Mouse (Mus musculus): ENCODE measurements around the gene Nynrin. TPM values are rescaled to one million over a fixed set of nuclear protein-coding genes. Genes with fewer than 3 reads are reported as not detected.
A peak's percentile ranks its signal among the peaks of the same experiment; 100 is the strongest.

Gene Nynrin
- total RNA-seq, 4 experiments from 2014 or later, result 14.3 to 23.2 (median 17.2) TPM

DNA sequence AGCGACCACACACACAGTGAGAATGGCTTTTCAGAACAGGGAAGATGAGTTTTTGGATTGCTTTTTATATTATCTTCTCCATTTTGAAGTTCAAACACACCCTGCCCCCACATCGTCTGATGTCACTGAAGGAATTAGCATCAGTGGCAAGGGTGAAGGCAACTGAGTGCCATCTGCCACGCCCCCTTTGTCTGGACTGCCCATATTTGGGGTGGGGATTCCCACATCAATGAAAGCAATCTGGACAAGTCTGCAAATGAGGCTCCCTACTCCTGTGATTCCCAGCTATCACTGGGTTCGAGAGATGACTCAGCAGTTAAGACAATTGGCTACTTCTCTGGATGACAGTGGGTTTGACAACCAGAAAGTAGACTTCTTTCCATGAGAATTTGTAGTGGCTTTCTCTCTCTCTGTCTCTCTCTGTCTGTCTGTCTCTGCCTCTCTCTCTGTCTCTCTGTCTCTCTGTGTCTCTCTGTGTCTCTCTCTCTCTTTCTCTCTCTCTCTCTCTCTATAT, 12.9 kb upstream of the Nynrin start:
- DNase-seq, result no peak

DNA sequence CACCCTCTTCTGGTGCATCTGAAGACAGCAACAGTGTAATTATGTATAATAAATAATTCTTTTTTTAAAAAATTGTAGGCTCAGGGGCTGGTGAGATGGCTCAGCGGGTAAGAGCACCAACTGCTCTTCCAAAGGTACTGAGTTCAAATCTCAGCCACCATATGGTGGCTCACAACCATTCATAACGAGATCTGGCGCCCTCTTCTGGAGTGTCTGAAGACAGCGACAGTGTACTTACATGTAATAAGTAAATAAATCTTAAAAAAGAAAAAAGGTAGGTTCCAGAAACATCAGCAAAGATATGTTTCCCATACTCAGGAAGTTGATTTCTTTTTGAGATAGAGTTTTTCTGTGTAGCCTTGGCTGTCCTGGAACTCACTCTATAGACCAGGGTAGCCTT, 11.0 kb upstream of the Nynrin start:
- DNase-seq, result no peak

DNA sequence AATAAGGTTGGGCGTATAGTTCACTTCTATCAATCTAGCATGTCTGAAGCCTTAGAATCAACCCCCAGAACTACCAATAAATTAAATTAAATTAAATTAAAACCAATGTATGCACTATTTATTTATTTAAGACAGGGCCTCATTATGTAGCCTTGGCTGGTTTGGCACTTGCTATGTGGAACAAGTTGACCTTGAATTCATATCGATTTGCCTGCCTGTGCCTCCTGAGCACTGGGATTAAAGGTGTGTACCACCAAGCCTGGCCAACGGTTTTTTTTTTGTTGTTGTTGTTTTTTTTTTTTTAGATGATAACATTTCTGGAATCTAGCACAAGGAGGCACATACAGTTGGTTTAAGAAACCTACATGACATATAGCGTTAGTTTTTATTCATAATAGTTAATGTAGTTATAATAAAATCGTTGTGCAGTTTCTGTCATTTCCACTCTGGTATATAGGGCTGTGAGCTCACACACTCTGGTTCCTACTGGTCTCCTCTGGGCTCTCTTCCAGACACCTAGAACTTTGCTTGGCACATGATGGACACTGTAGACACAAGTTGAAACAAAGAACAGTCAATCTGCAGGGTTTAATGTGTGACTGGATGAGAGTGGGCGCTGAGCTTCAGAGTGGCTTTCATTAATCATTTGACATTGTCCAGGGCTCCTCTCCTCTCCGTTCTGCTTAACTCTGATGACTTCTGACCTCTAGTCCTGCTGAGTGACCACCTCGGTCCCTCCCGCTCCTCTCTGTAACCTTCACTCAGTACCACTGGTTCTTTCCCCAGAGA, 8.1 kb upstream of the Nynrin start:
- no peak for DNase-seq

GRCm38 (mm10) chr14:55850885-55851284, 2.9 kb upstream of the Nynrin start:
- DNase-seq, result no peak

DNA sequence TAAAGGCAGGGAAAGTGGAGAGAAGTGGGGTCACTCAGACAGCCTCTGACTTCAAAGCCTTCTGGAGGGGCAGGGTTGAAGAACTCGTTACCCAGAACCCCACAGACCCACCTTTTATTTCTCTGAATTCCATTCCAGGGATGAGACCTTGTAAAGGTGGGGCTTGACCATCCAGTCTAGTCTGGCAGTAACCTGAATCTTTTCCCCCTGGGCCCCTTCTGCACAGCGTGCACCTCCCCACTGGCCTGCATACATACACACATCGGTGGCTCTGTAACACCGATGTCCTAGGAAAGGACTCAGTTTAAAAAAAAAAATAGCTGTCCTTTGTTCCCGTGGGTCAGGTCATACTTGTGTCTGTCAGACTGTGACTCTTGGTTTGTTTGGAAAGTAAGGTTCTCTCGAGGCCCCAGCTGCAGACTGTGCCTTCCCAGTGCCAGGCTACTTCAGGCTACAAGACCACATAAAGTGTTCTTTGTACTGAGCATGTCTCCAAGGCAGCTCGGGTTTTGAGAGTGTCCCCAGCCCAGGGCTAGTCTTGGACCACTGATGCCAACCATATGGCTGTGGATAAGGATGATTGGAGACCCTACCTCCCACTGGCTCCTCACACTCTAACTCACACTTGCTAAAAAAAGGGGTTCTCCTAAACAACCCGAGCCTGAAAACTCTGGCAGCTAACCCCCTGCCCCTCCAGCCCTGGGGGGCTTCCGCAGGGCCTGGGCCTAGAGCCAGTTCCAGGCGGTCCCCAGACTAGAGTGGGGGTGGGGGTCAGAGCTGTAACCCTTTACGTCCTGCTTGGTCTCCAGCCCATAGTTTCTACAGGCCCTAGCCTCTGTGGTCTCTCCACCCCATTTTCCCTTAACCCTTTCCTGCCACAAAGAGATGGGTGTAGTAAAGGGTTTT, 911 bp upstream of the Nynrin start:
- no peak for DNase-seq

- no peak for DNase-seq
Observed at GRCm38 (mm10) chr14:55854406-55855100, 743 bp downstream of the Nynrin start.

GRCm38 (mm10) chr14:55855101-55855561, 1.3 kb downstream of the Nynrin start:
- DNase-seq, result no peak

GRCm38 (mm10) chr14:55857588-55857987, 3.8 kb downstream of the Nynrin start:
- DNase-seq, result no peak

- no peak for DNase-seq
Observed at GRCm38 (mm10) chr14:55862186-55862585, 8.4 kb downstream of the Nynrin start.

DNA sequence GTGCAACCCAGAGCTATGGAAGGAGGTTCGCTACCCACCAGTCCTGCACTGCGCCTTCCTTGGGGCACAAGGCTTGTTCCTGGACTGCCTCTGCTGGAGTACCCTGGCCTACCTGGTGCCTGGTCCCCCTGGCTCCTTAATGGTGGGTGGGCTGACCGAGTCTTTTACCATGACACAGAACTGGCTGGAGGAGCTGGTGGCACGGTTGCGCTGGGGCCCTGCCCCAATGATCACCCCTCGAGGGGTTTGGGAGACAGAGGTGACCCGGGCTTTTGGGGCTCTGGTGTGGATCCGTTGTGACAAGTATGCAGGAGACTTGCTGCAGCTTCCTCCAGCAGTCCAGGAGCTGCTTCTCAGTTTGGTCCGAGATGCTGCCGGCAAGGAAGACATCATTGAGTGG, 9.2 kb downstream of the Nynrin start:
- no peak for DNase-seq

DNA sequence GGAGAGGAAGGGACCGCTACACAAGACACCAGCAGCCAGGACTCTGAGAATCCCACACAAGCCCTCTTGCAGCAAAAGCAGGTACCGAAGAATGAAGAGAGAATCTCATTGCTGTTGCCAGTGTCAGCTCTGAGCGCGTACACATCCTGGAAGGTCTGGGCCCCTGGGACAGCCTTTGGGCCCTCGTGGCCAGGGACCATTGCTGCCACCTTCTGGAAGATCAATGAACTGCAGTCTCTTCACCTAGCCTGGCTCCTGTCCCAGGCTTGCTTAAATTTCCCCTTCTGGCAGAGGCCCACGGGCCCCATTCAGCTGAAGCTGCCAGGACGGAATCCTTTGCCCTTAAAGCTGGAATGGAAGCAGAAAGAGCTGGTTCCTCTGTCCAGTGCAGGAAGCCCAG, 10.0 kb downstream of the Nynrin start:
- no peak for DNase-seq

DNA sequence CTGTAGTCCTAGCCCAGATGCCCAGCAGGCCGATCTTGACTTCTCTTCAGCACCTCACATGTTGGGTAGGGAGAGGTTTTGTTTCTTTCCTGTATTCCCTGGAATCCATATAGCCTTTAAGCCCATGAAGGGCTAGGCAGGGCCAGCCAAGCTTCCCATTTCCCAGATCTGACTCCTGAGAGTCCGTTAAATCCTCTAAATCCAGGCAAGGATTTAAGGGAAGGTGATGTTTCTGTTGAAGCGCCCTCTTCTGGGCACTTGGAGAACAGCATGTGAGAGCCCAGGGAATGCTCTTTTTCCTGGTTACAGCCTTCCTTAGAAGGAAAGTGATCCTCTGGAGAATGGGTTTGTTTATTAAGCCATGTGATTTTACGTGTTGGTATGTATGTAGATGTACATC, 13.2 kb downstream of the Nynrin start:
- no peak for DNase-seq

GRCm38 (mm10) chr14:55868230-55869026, 14.6 kb downstream of the Nynrin start:
- DNase-seq, result no peak

GRCm38 (mm10) chr14:55869538-55869937, 15.7 kb downstream of the Nynrin start:
- no peak for DNase-seq

DNA sequence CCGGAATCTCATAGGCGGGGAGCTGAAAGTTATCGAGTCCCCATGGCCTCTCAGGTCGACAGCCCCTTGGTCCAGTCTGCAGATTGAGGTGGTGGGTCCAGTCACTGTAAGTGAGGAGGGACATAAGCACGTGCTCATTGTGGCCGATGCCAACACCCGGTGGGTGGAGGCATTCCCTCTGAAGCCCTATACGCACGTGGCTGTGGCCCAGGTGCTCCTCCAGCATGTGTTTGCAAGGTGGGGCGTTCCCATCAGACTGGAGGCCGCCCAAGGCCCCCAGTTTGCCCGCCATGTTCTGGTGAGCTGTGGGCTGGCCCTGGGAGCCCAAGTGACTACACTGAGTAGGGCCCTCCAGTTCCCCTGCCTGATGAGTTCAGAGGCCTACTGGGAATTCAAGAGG, 18.2 kb downstream of the Nynrin start:
- DNase-seq, result no peak

DNA sequence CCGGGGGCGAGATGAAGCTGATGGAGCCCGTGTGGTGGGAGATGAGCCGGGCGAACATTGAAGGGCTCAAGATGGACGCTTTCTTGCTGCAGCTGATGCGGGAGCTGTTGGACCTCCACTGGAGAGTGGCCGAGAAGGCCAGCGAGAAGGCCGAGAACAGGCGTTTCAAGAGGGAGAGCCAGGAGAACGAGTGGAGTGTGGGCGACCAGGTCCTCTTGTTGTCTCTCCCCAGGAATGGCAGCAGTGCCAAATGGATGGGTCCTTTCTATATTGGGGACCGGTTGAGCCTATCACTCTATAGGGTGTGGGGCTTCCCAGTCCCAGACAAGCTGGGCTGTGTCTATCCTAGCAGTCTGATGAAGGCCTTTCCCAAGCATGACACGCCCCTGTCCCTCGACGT, 18.7 kb downstream of the Nynrin start:
- no peak for DNase-seq

- DNase-seq, result no peak
Observed at GRCm38 (mm10) chr14:55873242-55873713, 19.5 kb downstream of the Nynrin start.

GRCm38 (mm10) chr14:55873714-55874683, 20.2 kb downstream of the Nynrin start:
- peak; percentile 55 for DNase-seq

DNA sequence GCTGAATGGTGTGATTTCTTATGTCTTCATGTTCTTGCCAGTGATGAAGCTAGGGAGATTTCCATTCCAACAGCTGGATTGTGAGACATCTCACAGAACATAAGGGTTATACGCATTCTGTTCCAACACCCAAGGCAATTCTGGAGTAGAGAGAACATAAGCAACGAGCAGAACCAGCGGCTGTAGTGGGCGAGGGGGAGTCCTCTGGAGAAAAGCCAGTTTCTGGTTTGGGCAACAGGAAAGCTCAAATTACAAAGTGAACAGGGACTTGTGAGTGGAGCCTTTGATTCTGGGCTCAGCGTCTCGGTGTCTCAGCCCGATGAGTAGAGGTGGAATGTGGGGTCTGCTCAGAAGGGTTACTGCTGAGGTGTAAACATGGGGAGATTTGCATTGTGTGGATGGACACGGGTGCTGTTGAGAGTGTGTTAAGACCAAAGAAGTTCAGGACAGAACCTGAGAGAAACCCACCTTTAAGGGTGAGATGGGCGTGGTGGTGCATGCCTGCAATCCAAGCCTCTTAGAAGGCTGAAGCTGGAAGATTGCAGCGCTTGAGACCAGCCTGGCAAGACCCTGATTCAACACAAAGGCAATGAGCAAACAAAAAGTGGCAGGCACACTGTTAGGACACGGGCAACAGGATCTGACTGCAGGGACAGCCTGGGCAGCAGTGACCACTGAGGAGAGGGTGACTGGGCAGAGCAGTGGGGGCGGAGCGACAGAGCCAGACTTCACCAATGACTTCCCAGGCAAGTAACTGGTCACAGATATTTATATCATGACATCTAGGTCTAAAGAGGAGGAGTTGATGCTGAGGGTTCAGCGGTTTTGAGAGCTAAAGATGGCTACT, 23.9 kb downstream of the Nynrin start:
- DNase-seq, result no peak
